Mouse (Mus musculus): ENCODE results near the gene Tns3.

DNA sequence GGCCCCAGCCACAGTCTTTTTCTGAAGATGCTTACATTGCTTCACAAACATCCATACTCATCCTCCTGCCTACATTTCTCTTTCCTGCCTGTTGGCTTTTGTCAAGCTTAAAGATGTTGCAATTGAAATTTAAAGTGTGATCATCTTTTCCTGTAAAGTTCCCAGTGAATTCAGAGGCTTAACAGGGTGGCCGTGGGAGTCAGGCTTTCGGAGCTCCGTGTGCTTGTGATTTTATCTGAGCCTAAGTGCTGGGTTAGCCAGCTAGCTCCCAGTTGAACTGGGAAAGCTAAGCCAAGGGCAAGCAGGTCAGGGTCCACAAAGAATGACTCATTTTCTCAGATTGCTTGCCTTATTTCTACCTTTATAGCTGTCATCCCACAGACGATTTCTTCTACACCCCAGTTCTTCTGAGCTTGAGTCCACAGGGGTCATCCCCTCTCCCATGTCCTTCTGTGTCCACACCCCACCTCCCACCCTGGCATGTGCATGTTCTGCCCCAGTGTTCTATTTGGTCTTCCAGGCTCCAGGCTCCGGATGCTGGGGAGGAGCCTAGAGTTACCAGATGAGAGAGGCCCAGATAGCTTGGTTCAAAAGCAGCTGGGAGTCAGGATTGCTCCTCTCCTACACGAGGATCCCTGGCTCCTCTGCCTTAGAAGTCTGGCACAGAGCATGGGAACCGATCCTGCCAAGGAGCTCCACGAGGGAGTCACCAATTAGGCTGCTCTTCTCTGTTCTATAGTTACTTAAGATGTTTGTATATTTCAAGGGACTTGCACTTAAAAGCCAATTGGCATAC, 42.1 kb upstream of the Tns3 start:
- TF ChIP-seq ZNF384 (IDR thresholded peaks at IDR 0.05; ENCODE audit: low read depth, low read length) (no peak), TBP (IDR thresholded peaks at IDR 0.05; ENCODE audit: low read depth, low read length) (no peak), GATA1 (IDR thresholded peaks at IDR 0.05; ENCODE audit: low read depth, low read length) (no peak), NRF1 (IDR thresholded peaks at IDR 0.05; ENCODE audit: insufficient read depth, low read depth, low read length, poor library complexity, severe bottlenecking) (no peak)

Data from MEL (cell line).